Mouse (Mus musculus) cortical plate, adult 2 months (tissue): ENCODE measurements at regions not wholly inside any gene's neighbourhood (a gene's known extent, or its start where the extent isn't known, plus 50 kb on each side); places are given as distances from the start of the nearest gene placed in this dataset.
A peak's percentile ranks its signal among the peaks of the same experiment; 100 is the strongest.

Experiments
- CTCF ChIP-seq: fragments of 200-500 bp; IDR thresholded peaks from 2 replicates; pipeline ENCODE4 v1.5.1; 2011; ENCODE audit warnings: mild to moderate bottlenecking, control low read depth, low read length; ENCODE audit not compliant: insufficient read depth; ENCODE audit errors: extremely low read depth
- POLR2A ChIP-seq: fragments of 200-500 bp; IDR thresholded peaks from 2 replicates; pipeline ENCODE4 v1.6.1; 2011; ENCODE audit warnings: mild to moderate bottlenecking, low read length, control low read depth; ENCODE audit not compliant: insufficient read depth; ENCODE audit errors: extremely low read depth

DNA sequence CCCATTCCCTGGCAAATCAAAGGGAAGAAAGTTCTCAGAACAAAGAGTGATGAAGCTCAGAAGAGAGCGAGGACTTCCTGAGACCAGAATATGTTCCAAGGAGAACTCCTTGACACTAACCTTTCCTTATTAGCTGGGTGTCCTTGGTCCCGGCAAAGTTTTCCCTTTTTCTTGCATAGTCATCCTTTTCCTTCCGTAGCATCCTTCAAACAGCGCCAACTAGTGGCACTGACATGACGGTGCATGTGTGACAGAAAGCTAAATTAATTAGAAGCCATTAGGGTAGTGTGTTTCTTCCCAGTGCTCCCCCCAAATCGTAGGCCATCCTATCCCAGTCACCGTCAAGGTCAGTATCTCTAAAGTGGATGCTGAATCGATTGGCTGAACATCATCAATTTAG lies 100.5 kb upstream of the Cand1 start:
- TF ChIP-seq CTCF, result peak; percentile 16; the same call in 1 of the 2 replicates
- TF ChIP-seq POLR2A, result no peak
